Comparison of ENCODE assay signal across 27 mouse cellular contexts in the genomic region with DNA sequence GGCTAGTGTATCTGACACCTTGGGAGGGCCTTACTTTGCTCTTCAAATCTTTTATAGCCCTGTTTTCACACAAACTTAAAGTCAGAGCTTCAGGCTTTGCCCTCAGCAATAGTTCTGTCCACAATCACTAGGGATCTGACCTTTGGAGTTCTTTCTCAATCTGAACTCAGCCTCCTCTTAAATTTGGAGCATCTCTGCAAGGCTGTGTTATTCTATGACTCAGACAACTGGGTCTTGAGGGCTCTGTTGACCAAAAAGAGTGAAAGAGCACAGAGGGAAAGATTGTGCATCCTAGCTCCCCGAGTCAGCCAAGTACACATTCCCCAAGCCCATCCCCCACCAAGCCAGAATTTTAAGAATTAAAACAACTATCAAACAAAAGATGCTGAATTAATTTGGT. TPM values are rescaled to one million over a fixed set of nuclear protein-coding genes. Genes with fewer than 3 reads are reported as not detected.
DNase-seq lines count a peak whose midpoint lies in the region; ATAC-seq and TF ChIP-seq lines count a peak whose summit lies in the region.
"Had no signal": no experiment of that assay in that cellular context is flagged by ENCODE, and none has a peak within 500 bp of the region (broad histone marks: within the 10 kb centered on the region; RNA-seq: fewer than 3 reads in every experiment).

No protein-coding gene starts in this region.

- peak; percentile 62 for DNase-seq in heart, adult 11 months
- DNase-seq in 3T3-L1 (ENCODE audit: low read depth, low spot score) (peak; percentile 55), NIH3T3 (ENCODE audit: low read depth) (peak; percentile 46), adipocyte (ENCODE audit: low spot score) (peak; percentile 78)
- DNase-seq in kidney, postnatal 36 days: no peak
- DNase-seq in midbrain, embryonic 14.5 days: no peak
- DNase-seq in heart, adult 2 months: no peak
- DNase-seq: adrenal gland, adult 2 months; adrenal gland, adult 8-10 months; adrenal gland, postnatal 10 days; adrenal gland, postnatal 14 days; adrenal gland, postnatal 25 days; adrenal gland, postnatal 36 days; B cell, adult 2 months; cerebellum, adult 11 months; cerebellum, adult 11-12 months; cerebellum, adult 18-20 months; cerebellum, adult 2 months; cerebellum, adult 8-10 months had no signal

- no peaks in the 10 kb centered on the region for H3K4me1 ChIP-seq in heart, embryonic 11.5 days (ENCODE audit: control insufficient read depth, insufficient read depth, low read length)
- no peaks in the 10 kb centered on the region for H3K4me1 ChIP-seq in midbrain, embryonic 14.5 days (ENCODE audit: control insufficient read depth, insufficient read depth, low read length)
- H3K4me1 ChIP-seq in heart, adult 2 months (ENCODE audit: control insufficient read depth, insufficient read depth, low read length): no peaks in the 10 kb centered on the region

- 50% methylated on average over 1 of the region's 1 CpGs for WGBS in heart, embryonic 11.5 days (ENCODE audit: insufficient replicate concordance)
- 84% methylated on average over 1 of the region's 1 CpGs for WGBS in midbrain, embryonic 14.5 days
- 71% methylated on average over 1 of the region's 1 CpGs for WGBS in heart, adult 2 months

- no peak overlapping the region for H3K9ac ChIP-seq in heart, embryonic 11.5 days (ENCODE audit: low read depth, low read length)
- H3K9ac ChIP-seq in midbrain, embryonic 14.5 days (replicated peaks; ENCODE audit: low read length): no peak overlapping the region
- H3K9ac ChIP-seq in heart, adult 2 months (ENCODE audit: low read depth, low read length): no peak overlapping the region

- TF ChIP-seq EP300 in heart, adult 2 months (IDR thresholded peaks at IDR 0.05; ENCODE audit: insufficient read depth, low read depth, low read length): no peak

- no peaks in the 10 kb centered on the region for H3K36me3 ChIP-seq in heart, embryonic 11.5 days (ENCODE audit: control insufficient read depth, insufficient read depth, low read length)
- H3K36me3 ChIP-seq in midbrain, embryonic 14.5 days (ENCODE audit: control insufficient read depth, insufficient read depth, low read length): no peaks in the 10 kb centered on the region
- H3K36me3 ChIP-seq in heart, adult 2 months (ENCODE audit: control insufficient read depth, insufficient read depth, low read length): no peaks in the 10 kb centered on the region
- H3K36me3 ChIP-seq: G1E had no signal

- no peak overlapping the region for H3K4me3 ChIP-seq in heart, embryonic 11.5 days (ENCODE audit: low read depth, low read length)
- no peak overlapping the region for H3K4me3 ChIP-seq in midbrain, embryonic 14.5 days (replicated peaks; ENCODE audit: low read depth, low read length)
- no peak overlapping the region for H3K4me3 ChIP-seq in heart, adult 2 months

- no peaks in the 10 kb centered on the region for H3K79me2 ChIP-seq in heart, adult 2 months (replicated peaks; ENCODE audit: control insufficient read depth, insufficient read depth, low read length)

- intact Hi-C loops in heart, adult 2 months (cut with DNase I): no loop called here

- H3K4me2 ChIP-seq in heart, embryonic 11.5 days: no peak overlapping the region
- no peak overlapping the region for H3K4me2 ChIP-seq in midbrain, embryonic 14.5 days (ENCODE audit: low read length)

- no peak for TF ChIP-seq CTCF in heart, adult 2 months (IDR thresholded peaks at IDR 0.05)

- no peaks in the 10 kb centered on the region for H3K9me3 ChIP-seq in heart, embryonic 11.5 days (replicated peaks; ENCODE audit: control insufficient read depth, low read length)
- no peaks in the 10 kb centered on the region for H3K9me3 ChIP-seq in midbrain, embryonic 14.5 days (ENCODE audit: control insufficient read depth, low read length)

- ATAC-seq in heart, embryonic 11.5 days (replicated peaks; ENCODE audit: insufficient number of reproducible peaks, low FRiP score, low TSS enrichment): no peak
- no peak for ATAC-seq in midbrain, embryonic 14.5 days (ENCODE audit: low FRiP score, low TSS enrichment)
- ATAC-seq: activated CD4-positive, CD25-positive, alpha-beta regulatory T cell, adult 4 months; CD4-positive, CD25-positive, alpha-beta regulatory T cell, adult 4 months; Patski had no signal

- H3K27me3 ChIP-seq in heart, embryonic 11.5 days (ENCODE audit: control insufficient read depth, insufficient read depth, low read length): no peaks in the 10 kb centered on the region
- H3K27me3 ChIP-seq in midbrain, embryonic 14.5 days (ENCODE audit: control insufficient read depth, insufficient read depth, low read length): no peaks in the 10 kb centered on the region
- no peaks in the 10 kb centered on the region for H3K27me3 ChIP-seq in heart, adult 2 months (ENCODE audit: control insufficient read depth, insufficient read depth, low read length)
- H3K27me3 ChIP-seq: CH12.LX, Patski had no signal

- no peak overlapping the region for H3K27ac ChIP-seq in heart, embryonic 11.5 days (ENCODE audit: low read depth, low read length)
- H3K27ac ChIP-seq in midbrain, embryonic 14.5 days (replicated peaks; ENCODE audit: low read depth, low read length): no peak overlapping the region
- no peak overlapping the region for H3K27ac ChIP-seq in heart, adult 2 months

- no peak for TF ChIP-seq POLR2A in heart, adult 2 months (IDR thresholded peaks at IDR 0.05; ENCODE audit: insufficient read depth, low read depth, low read length)

RNA-seq across cellular contexts. Expression of a gene that starts 37.7 kb away (rescaled TPM):
- 0.46 and 0.96 TPM in 2 replicates for polyA plus RNA-seq in heart, embryonic 11.5 days (2014; fragmentation: Nextera tagmentation; extraction: Ambion mirVana)
- 0.45 and 13.7 TPM in 2 replicates for polyA plus RNA-seq in midbrain, embryonic 14.5 days (2014; fragmentation: Nextera tagmentation; extraction: Ambion mirVana)
- not detected for total RNA-seq in heart, adult 2 months (2021)
- polyA plus RNA-seq in heart, adult 2 months (2012; rRNA removed): 0.04 TPM in 1 of 2 replicates, not detected in the other
- total RNA-seq: adrenal gland, adult 18-20 months; adrenal gland, adult 2 months; adrenal gland, adult 8-10 months; adrenal gland, postnatal 14 days; adrenal gland, postnatal 25 days; adrenal gland, postnatal 36 days; CH12.LX; MEL had no signal
- polyA plus RNA-seq: adrenal gland, adult 2 months; G1E had no signal

Comparison
In these comparisons a context has a peak if more than half of its experiments do, and no peak if none do; other contexts are left out.
1. DNase-seq: peak in heart, adult 11 months (single experiment), 3T3-L1 (single experiment), NIH3T3 (single experiment) and adipocyte (single experiment); none in kidney, postnatal 36 days (0 of 2), midbrain, embryonic 14.5 days (single experiment) and heart, adult 2 months (0 of 2).